Mouse (Mus musculus) bone marrow, adult 2 months (tissue): ENCODE data around the gene 1700122O11Rik.

Experiments used
- CTCF ChIP-seq: fragments of 200-500 bp; IDR thresholded peaks from 2 replicates; pipeline ENCODE4 v1.5.1; 2011; ENCODE audit warnings: low read length, control low read depth; ENCODE audit not compliant: control insufficient read depth, insufficient read depth
- POLR2A ChIP-seq: fragments of 200-500 bp; IDR thresholded peaks from 2 replicates; pipeline ENCODE4 v1.6.1; 2011; ENCODE audit warnings: low read depth, mild to moderate bottlenecking, control low read depth, low read length, borderline replicate concordance; ENCODE audit not compliant: control insufficient read depth

DNA sequence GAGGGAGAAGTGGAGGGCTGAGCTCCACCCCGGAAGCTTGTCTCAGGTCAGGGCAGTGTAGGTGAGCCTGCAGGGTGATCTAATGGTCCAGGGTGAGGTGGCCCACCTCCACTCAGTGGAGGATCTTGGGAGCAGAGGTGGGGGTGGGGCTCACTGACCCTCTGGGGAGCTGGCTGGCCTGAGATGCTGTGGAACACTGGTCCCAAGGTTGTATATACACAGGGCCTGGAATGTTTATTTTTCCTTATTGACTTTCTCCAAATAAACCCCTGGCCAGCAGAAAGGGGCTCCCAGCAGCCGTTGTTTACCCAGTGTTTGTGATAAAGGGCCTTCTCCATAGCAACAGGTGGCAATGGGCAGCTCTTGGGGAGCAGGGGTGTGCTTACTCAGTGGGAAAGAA, 18.5 kb downstream of the 1700122O11Rik start:
- TF ChIP-seq CTCF (no peak), POLR2A (no peak)
